Mouse (Mus musculus): ENCODE results near the gene 4930568D16Rik. TPM values are rescaled to one million over a fixed set of nuclear protein-coding genes. Genes with fewer than 3 reads are reported as not detected.

4930568D16Rik gene
- total RNA-seq (2021) = not detected

GRCm38 (mm10) chr2:35367629-35368028 is at the start of gene 4930568D16Rik:
4930568D16Rik (minus strand) TSS chr2:35367729.
- intact Hi-C loops (cut with DNase I) = no loop called here
- no peak for DNase-seq (ENCODE audit: extremely low spot score in 1 of 2, low spot score in 2 of 2)

DNA sequence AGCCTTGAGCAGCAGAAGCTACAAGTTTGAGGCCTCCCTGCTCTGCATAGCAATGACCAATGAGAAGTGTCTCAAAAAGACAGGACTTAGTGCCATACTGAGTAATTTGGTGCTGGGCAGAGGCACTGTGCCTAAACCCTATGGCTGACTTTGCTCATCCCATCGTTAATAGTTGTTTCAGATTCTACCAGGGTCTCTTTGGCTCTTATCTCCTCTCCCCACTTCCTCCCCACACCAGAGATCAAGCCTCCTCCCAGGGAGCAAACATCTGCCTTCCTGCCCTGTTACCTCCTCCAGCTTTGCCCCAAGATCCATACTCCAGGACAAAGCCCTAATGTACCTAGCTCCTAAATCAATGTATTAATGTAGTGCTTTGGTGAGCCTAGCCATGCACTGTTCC is 49.7 kb upstream of the 4930568D16Rik start:
- intact Hi-C loops (cut with DNase I) = no loop called here
- DNase-seq (ENCODE audit: extremely low spot score in 1 of 2, low spot score in 2 of 2) = no peak

DNA sequence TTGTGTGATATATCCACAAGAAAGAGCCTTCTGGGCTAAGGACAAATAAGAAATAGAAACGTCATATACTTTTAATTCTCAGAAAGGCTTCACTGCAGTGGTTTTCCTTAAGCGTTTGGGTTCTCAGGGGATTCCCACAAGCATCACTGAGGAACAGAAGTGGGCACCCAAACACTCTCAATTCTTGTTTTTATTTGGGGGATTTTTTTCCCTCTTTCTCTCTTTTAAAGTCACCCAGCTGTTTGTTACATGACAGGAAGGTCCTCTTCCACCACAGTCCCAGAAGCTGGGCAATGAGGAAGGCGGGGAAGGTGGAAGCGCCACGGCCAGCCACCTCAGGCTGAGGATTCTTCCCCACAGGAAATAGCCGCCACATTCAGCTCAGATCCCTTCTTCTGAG is 48.9 kb upstream of the 4930568D16Rik start:
- no peak for DNase-seq (ENCODE audit: extremely low spot score in 1 of 2, low spot score in 2 of 2)
- intact Hi-C loops (cut with DNase I) = no loop called here

GRCm38 (mm10) chr2:35412810-35413209 is 45.3 kb upstream of the 4930568D16Rik start:
- intact Hi-C loops (cut with DNase I) = no loop called here
- no peak for DNase-seq (ENCODE audit: extremely low spot score in 1 of 2, low spot score in 2 of 2)

DNA sequence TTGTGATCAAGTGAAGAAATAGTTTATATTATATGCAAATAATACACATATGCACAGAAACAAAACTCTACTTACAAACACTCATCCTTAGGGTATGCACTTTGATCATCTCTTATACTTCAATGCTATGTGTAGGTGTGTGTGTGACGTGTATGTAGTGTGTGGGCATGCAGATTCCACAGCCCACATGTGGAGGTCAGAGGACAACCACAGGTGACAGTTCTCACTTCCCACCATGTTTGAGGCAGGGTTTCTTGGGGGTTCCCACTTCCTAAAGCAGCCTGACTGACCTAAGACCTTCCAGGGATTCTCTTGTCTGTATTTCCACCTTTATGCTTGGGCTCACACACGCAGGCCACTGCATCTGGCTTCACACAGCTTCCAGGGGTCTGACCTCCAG is 44.7 kb upstream of the 4930568D16Rik start:
- intact Hi-C loops (cut with DNase I) = no loop called here
- DNase-seq (ENCODE audit: extremely low spot score in 1 of 2, low spot score in 2 of 2) = no peak

GRCm38 (mm10) chr2:35411640-35412190 is 44.2 kb upstream of the 4930568D16Rik start:
- no peak for DNase-seq (ENCODE audit: extremely low spot score in 1 of 2, low spot score in 2 of 2)
- intact Hi-C loops (cut with DNase I) = no loop called here

- DNase-seq (ENCODE audit: extremely low spot score in 1 of 2, low spot score in 2 of 2) = no peak
- intact Hi-C loops (cut with DNase I) = no loop called here
These were observed 41.9 kb upstream of the 4930568D16Rik start for GRCm38 (mm10) chr2:35409466-35409865.

DNA sequence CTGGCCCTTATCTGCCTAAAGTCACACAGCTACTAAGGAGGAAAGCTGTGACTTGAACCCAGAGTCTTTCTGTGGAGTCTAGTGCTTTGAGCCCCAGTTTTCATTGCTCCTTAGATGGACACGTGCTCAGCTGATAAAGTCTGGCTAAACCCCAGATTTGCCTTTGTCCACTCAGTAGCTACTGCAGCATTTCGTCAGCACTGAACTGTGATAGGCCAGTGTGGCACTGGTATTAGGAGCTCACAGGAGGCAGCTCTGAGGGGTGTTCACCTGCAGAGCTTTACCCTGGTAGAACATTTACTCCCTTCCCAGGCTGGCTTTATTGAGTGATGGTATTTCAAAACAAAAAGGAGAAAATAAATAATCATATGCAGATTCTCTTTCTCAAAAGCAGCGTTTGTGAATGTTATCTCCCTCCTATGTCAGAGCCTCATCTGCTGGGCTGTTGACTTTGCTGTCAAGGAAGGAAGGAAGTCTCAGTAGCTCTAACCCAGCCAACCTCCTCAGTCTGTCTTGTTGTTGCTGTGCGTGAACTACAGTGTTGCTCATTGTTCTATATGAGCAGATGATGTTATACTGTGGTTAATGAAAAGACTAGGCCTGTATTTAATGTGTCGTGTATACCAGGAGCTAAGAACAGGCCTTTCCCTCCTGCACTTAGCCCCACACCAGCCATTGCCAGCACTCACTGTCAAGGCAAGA is 41.0 kb upstream of the 4930568D16Rik start:
- no peak for DNase-seq (ENCODE audit: extremely low spot score in 1 of 2, low spot score in 2 of 2)
- intact Hi-C loops (cut with DNase I) = no loop called here

- intact Hi-C loops (cut with DNase I) = no loop called here
- DNase-seq (ENCODE audit: extremely low spot score in 1 of 2, low spot score in 2 of 2) = no peak
These were observed 40.3 kb upstream of the 4930568D16Rik start for GRCm38 (mm10) chr2:35407878-35408277.

DNA sequence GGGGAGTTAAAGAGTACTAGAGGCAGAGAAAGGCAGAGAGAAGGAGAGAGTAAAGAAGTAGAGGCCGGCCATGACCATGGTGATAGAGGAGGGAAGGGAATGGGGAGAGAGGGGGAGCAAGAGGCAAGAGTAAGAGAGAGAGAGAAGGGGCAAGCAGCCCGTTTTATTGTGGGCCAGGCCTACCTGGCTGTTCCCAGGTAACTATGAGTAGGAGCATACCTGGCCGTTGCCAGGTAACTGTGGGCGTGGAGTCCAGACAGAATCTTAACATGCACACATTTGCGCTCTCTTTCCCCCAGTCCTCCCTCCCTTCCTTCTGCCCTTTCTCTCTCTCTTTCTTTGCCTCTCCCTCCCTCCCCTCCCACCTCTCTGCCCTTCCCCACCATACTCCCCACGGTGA is 39.7 kb upstream of the 4930568D16Rik start:
- DNase-seq (ENCODE audit: extremely low spot score in 1 of 2, low spot score in 2 of 2) = no peak
- intact Hi-C loops (cut with DNase I) = no loop called here

DNA sequence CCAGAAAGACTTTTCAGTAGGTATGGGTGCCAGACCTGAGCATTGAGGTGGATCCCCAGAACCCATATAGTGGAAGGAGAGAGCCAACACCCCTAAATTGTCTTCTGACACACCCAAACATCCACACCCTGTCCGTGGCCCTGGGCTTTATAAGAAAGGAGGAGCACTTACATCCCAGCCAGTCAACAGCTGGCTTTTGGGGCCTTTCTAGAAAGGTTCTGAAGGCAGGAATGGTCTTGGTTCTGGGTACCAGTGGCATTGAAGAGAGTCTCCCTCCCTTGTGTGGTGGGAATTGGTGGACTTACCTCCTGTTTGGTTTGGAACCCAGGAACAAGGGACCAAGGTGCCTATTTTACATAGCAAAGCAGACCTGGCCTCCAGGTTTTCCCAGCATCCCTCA is 39.1 kb upstream of the 4930568D16Rik start:
- DNase-seq (ENCODE audit: extremely low spot score in 1 of 2, low spot score in 2 of 2) = no peak
- intact Hi-C loops (cut with DNase I) = no loop called here

- intact Hi-C loops (cut with DNase I) = no loop called here
- DNase-seq (ENCODE audit: extremely low spot score in 1 of 2, low spot score in 2 of 2) = peak in 1 of 2 experiments; percentile 34
These were observed 34.9 kb upstream of the 4930568D16Rik start for GRCm38 (mm10) chr2:35402391-35402790.

- DNase-seq (ENCODE audit: extremely low spot score in 1 of 2, low spot score in 2 of 2) = no peak
- intact Hi-C loops (cut with DNase I) = no loop called here
These were observed 33.2 kb upstream of the 4930568D16Rik start for GRCm38 (mm10) chr2:35400739-35401138.

GRCm38 (mm10) chr2:35398184-35398828 is 30.8 kb upstream of the 4930568D16Rik start:
- intact Hi-C loops (cut with DNase I) = loop anchor here (10.0 kb wide), 1 partner anchor 184 kb away; no protein-coding TSS in a partner anchor
- DNase-seq (ENCODE audit: extremely low spot score in 1 of 2, low spot score in 2 of 2) = no peak

GRCm38 (mm10) chr2:35397590-35398173 is 30.2 kb upstream of the 4930568D16Rik start:
- peak; percentile 64 to 75 for DNase-seq (ENCODE audit: extremely low spot score in 1 of 2, low spot score in 2 of 2)
- intact Hi-C loops (cut with DNase I) = loop anchor here (2.0 to 10.0 kb wide), 2 partner anchors 99 to 183 kb away; no protein-coding TSS in a partner anchor

- intact Hi-C loops (cut with DNase I) = loop anchor here (2.0 to 10.0 kb wide), 2 partner anchors 98 to 182 kb away; no protein-coding TSS in a partner anchor
These were observed 29.6 kb upstream of the 4930568D16Rik start, which contains the start of gene 4930402F06Rik for GRCm38 (mm10) chr2:35397096-35397495. 4930402F06Rik (minus strand) TSS chr2:35397175.

DNA sequence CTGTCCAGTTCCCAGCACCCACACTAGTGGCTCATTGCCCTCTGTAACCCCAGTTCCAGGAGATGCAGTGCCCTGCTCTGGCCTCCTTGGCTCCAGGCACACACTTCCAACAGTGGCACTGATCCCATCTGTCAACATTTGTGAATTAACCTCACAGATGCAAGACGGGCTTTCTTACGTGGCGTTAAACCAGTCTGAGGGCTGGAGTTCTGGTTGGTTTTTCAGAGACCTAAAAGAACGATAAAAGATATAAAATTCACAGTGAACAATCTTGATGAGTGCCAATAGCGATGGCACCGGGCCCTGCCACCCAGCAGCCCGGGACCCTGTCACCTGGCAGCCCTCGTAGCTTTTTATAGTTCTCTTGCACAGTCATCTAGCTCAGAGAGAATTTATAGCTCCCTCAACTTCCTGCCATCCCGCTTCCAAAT is 17.9 kb upstream of the 4930568D16Rik start:
- no peak for DNase-seq (ENCODE audit: extremely low spot score in 1 of 2, low spot score in 2 of 2)
- intact Hi-C loops (cut with DNase I) = no loop called here

More at GRCm38 (mm10) chr2:35397096-35397495, 29.6 kb upstream of the 4930568D16Rik start, which contains the start of gene 4930402F06Rik:
- peak; percentile 27 to 50 for DNase-seq (ENCODE audit: extremely low spot score in 1 of 2, low spot score in 2 of 2)

GRCm38 (mm10) chr2:35379306-35379705 is 11.8 kb upstream of the 4930568D16Rik start:
- no peak for DNase-seq (ENCODE audit: extremely low spot score in 1 of 2, low spot score in 2 of 2)
- intact Hi-C loops (cut with DNase I) = no loop called here

- intact Hi-C loops (cut with DNase I) = no loop called here
- no peak for DNase-seq (ENCODE audit: extremely low spot score in 1 of 2, low spot score in 2 of 2)
These were observed 10.1 kb upstream of the 4930568D16Rik start for GRCm38 (mm10) chr2:35377600-35377999.

All from left cerebral cortex, postnatal 10 days (tissue).